Mouse (Mus musculus) spleen, postnatal 36 days (tissue): ENCODE measurements at regions not wholly inside any gene's neighbourhood (a gene's known extent, or its start where the extent isn't known, plus 50 kb on each side); places are given as distances from the start of the nearest gene placed in this dataset.
A peak's percentile ranks its signal among the peaks of the same experiment; 100 is the strongest.

Experiments used
- DNase-seq, 2 experiments: peaks; one replicate each; pipeline ENCODE4 v3.0.0; 2022; ENCODE audit warnings: low spot score in 2 of 2, mixed read lengths in 1 of 2

DNA sequence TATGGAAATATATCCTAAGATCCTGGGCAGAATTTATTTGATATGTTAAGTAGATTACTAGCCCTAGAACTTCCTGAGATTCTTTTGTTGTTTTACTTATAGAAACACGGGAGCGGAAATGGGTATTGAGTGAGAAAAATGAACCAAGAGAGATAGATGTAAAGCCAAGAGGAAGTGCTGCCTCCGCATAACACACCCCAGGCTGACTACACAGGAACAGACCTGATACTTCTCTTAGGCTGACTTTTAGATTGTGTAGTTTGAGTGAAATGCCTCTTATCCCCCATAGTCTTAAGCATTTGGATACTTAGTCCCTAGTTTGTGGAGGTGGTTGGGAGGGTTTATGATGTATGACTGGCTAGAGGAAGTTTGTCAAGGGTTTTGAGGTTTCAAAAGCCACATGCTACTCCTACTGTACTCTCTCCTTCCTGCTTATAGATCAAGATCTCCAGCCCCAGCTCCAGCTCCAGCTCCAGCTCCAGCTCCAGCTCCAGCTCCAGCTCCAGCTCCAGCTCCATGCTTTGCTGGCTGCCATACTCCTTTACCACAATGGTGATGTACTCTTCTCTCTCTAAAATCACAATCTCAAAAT lies 210.0 kb upstream of the Nrp1 start:
- peak; percentile 5 to 17 for DNase-seq

DNA sequence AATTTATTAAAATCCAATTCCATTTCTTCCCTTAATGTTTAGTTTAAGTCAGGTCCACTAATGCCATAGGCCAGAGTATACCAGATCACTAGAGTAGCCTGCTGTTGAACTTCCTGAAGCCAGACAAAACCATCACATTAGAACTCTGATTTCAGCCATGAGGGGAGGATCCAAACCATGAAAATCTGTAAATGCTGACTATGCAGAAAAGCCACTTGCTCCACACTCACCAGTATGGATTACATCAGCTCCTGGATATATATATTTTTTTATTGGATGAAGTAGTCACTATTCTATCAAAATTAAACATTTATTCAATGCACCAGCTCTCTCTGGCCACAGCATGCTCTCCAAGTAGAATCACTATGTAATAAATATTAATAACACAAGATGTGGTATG lies 202.8 kb upstream of the Nrp1 start:
- DNase-seq: no peak

DNA sequence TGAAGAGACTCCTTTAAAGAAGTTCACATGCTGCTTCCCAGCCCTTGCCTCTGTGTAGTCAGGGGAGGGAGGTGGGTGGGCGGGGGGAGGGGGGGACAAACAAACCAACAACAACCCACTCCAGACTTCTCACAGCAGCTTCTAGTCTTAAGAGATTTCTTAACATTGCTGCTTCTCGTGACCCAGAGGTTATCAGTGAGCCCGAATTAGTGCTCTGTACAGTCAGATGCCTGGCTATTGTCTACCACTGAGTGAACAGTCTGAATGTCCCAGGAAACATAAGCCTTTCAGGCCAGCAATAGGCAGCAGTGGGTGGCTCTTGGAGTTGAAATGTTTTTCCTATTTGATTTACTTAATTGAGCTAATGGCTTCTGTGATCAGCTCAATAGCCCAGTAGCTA lies 202.2 kb upstream of the Nrp1 start:
- DNase-seq: no peak

DNA sequence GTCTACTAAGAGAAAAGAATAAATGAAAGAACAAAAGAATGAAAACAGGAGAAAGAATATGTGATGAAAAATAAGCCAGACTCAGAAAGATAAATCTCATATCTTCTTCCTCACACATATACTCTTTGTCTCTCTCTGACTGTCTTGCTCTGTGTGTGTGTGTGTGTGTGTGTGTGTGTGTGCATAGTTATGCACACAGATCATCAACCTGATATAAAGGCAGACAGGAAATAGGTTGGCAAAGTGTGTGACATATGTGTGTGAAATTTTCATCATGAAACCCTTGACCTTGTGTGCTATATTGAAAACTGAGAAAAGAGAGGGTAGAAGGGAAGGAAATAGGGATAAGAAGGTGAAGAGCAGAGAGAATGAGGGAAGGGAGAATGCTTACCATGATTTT lies 195.5 kb upstream of the Nrp1 start:
- DNase-seq: no peak

DNA sequence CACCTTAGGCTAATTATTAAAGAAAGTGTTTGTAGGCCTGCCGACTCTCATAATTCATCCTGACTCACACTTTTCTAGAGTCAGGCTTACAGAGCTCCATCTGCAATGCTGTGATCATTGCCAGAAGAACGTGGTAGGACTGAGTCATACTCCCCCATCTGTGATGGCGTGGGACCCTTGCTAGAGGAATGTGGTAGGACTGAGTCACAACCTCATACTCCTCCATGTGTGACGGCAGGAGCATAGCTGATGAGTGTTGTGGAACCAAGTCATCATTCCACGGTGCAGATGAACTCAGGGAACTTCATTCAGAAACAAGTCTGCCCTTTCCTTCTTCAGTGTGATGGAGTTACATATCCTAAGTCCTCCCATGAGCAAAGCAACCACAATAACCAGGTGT lies 193.4 kb upstream of the Nrp1 start:
- DNase-seq: no peak

DNA sequence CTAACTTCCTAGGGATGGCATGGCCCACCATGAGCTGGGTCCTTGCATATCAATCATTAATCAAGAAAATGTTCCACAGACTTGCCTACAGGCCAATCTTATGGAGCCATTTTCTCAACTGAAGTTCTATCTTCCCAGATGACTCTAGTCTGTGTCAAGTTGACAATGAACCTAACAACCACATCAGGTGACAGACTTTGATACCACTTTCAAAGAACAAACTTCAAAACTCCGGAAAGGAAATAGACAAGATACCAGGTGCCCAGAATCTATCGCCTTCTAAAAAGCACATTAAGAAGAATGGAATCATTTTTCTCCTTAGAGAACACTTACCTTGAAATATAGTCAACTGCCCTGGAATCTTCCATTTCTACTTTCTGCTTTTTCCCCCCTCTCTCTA lies 192.8 kb upstream of the Nrp1 start:
- no peak for DNase-seq

DNA sequence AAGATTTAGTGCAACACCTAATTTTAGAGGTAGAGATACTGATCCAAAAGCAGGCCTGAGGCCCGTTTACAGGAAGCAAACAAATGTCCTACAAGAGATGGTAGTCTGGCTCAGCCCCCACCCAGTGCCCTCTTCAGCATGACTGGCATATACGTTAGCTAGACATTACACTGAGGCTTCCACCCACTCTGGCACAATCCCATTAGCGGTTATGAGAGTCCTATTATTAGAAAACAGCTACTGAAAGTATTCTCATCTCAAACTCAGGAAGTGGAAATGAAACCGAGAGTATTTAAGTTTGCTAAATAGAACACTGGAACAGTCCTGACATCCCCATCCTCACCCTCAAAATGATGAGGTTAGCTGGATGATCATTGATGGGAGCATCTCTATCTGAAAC lies 192.3 kb upstream of the Nrp1 start:
- DNase-seq: peak; percentile 2 to 19

DNA sequence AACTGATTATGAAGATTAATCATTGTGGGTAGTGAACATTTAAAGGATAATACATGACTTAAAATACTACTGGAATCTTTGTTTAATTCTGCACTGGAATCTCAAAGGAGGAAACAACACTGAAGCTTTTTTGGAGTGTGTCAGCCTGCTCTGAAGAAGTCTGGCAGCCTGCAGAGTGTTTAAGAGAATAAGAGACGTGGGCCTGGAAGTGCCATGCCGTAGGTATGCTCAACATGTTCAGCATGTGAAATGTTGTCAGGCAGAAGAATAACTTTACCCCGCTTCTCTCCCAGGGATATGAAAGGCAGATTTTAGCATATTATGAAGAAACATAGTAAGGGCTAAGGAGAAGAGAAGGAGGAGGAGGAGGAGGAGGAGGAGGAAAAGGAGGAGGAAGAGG lies 189.6 kb upstream of the Nrp1 start:
- no peak for DNase-seq

DNA sequence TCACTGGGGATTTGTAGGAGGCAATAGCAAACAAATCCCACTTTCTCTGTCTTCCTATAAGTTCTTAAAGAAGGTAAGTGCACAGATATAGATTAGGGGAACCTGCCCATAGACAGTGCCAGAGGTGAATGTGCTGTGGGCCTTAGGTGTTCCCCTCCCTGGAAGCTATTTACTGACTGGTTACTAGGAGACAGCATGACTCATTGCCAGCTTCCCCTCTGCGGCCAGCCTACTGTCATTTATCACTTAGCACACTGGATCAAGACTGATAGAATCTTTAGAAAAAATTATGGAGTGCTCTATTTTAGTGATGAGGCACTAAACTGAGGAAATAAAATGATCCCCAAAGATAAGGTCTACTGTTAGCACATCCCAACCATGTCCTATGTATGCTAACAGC lies 187.3 kb upstream of the Nrp1 start:
- no peak for DNase-seq

DNA sequence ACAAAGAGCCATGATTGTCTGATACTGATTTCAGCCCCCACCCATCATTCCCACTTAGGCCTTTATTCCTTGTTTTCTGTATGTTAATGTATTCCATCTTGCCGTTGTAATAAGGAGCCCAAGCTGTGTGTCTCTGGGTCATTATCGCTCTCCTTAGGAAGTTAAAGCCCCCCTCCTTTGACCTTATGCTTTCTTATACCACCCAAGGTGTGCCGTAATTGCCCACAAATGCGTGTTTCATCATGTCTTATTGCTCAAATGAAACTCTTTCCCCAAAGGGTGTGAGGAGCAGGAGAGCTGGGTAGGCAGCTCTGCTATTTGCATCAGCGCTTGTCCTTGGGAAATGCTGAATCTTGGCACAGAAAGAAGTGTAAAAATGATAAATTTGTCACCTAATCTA lies 178.2 kb upstream of the Nrp1 start:
- DNase-seq: no peak

DNA sequence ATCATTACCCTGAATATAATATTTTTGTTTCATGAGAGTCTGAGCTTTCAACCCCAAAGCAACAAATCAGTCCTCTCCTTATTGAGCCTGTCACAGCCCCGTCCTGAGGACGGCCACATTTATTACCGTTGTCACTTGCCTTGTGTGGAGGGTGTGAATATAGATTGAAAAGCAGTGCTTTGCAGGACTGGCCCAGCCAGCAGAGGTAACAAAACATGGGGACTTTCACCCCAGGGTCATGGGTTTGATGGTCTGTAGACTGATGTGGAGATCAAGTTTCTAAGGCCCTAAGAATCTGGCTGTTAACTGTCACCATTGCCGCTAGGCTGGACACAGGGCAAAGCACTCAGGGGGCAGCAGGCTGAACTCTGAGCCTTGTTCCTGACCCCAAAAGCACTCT lies 175.3 kb upstream of the Nrp1 start:
- no peak for DNase-seq

DNA sequence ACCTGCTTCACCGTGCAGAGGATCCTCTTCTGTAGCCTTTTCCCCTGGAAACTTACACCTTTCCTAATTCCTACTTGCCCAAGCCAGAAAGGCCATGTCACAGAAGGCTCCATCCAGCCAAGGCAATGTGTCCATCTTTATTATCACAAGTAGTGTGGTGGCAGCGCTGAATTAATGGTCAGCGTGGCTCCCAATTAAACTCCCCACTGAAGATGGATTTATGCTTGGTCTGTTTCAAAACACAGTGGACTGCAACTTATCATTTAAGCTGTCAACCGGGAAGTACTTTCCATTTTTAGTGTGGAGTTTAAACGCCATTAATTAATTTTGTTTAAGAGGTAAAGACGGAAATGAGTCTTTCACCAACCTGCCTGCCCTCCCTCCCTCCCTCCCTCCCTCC lies 170.1 kb upstream of the Nrp1 start:
- DNase-seq: no peak

DNA sequence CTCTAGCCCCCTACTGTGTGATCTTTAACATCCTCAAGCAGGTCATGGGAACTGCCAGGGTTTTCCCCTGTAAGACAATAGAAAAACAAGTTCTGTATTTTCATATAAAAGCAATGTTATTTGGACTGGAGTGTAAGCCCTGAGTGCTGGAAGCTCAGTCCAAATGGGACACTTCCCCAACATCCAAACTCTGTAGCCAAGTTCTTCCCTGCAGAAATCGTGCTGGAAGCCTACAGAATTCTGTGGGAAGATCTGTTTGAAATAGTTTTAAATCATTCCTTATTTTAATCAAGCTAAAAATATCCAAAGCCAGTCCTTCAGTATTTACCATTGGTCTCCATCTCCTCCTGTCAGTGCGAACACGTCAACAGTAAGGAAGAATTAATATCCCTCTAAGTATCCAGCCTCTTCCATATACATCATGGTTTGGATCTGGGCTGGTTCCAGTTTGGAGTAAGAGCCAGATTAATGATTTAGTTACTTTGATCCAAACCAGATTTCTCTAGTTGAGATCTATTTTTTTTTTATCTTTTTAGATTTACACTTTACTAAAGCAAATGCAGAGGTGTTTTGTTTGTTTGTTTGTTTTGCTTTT lies 165.0 kb upstream of the Nrp1 start:
- DNase-seq: no peak

DNA sequence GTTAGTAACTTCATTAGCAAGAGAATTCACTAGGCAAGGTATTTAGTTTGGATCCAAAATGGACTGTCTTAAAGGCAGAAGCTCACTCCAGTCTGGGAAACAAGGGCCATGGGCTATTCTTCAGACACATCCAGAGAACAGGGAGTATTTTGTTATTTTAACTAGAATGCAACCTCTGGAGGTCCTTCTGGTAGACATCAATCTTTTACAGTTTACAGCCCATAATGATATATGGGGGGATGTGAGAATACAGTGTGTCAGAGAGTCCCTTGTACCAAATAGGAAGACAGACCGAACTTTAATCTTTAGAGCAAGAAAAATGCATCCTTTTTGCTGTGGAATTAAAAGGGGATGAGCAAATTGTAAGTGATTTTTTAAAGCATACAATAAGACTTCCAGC lies 157.6 kb upstream of the Nrp1 start:
- no peak for DNase-seq

DNA sequence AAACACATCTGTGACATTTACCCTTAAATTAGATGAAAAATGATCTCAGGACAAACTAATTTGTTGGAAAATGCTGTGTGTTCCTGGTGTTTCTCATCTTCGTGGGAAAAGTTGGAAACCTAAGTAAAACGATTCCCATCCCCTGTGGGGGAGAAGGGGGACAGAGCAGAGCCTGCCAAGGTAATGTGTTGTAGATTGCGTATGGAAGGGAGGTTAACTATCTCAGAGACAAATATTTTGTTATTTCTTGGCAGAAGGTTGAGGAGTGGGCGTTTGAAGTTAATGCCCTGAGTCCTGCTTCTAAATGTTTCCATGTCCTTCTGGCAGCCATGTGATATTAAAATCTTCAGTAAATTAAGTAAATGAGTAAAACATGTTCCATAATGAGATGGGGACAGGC lies 156.8 kb upstream of the Nrp1 start:
- DNase-seq: no peak

DNA sequence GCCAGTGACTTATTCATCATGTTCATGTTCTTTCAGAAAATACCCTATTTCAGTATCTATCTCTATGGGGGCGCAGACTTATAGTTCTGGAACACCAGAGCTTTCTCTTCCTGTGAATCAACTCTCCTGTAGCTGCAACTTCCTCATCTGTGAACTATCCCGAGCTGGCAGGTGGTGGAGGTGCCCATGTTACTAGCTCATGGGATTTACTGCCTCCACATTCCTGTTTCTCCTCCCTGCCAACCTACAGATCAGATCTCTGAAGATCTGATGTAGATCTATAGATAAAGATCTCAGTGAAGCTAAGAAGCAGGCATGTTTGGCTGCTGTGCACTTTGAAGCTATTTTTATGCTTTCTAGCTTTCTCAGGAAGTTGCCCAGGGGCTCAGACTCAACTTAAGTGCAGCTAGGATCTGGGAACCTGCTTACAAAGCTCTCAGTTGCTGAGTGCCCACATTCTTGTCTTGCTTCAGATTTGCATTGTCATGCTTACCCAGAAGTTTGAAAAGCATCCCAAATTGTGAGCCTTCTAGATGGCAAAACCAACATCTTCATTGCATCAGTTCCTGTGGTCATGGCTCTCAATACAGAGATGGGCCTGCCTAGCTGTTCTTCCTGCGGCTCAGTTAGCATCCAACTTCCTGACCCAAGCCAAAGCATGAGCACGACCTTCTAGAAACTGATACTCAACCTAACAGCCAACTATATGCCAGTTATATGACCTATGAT lies 156.1 kb upstream of the Nrp1 start:
- DNase-seq: peak in 1 of 2 experiments; percentile 10

DNA sequence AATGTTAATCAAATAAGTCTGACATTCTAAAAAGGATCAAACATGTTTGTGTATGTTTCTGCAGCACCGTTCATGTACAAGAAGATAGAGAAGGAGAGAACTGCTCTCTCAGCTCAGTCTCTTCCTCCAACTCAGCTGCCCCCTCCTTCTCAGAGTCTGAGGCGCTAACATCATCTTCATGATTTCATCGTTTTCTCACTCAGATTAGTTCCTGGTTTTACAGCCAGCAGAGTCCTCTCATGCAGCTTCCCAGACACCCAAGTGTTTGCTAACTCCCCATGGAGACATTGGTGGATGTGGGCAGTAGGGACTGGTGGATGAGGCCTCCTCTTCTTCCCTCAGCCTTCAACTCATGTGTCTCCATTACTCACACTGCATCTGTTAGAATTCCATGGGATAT lies 153.6 kb upstream of the Nrp1 start:
- no peak for DNase-seq

DNA sequence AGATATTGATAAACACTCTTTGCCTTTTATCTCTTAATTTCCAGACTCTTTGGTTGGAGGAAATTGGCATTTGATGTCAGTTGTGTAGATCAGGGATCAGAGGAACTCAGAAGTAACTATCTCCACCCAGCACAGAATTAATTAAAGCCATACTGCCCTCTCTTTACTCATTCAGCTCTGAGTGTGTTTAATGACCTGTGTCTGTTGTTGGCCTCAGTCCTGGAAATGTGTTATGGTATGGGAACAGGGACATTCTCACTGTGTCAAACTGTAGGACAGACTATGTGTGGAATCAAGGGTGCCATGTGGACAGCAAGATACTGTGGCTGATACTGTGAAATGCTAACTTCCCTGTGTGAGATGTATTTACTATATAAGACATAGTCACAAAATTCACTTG lies 151.3 kb upstream of the Nrp1 start:
- no peak for DNase-seq

DNA sequence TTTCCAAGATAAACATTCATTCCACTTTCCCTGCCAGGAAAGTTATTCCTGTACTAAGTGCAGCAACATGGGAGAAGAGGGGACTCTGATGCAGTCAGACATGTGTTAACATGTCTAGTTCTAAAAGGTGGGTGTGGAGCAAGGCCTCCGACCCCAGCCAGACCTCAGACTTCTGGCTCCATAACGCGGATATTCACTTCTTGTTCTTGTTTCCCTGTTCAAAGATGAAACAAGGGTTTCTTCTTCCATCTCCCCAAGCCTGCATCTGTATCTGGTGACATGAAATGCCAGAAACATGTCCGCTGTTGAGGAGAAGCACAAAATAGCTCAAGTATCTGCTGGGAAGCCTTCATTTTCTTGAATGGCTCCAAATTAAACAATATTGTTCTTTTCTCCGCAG lies 147.6 kb upstream of the Nrp1 start:
- DNase-seq: no peak

DNA sequence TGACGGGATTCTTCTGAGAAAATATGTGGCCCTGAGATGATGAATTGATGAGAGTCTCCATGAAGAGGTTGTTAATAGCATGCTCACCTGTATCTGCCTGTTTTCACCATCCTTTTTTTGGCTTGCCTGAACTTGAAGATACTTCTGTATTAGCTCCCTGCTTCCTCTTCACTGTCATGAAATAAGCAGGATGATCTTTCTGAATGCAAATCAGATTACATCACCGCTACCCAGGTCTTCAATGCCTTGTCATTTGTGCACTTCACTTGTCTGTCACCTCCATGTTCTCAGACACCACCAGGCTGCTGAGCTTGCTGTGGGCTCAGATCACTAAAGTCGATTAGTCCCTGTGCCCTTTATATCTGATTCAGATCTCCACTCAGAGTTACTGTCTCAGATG lies 146.2 kb upstream of the Nrp1 start:
- no peak for DNase-seq

DNA sequence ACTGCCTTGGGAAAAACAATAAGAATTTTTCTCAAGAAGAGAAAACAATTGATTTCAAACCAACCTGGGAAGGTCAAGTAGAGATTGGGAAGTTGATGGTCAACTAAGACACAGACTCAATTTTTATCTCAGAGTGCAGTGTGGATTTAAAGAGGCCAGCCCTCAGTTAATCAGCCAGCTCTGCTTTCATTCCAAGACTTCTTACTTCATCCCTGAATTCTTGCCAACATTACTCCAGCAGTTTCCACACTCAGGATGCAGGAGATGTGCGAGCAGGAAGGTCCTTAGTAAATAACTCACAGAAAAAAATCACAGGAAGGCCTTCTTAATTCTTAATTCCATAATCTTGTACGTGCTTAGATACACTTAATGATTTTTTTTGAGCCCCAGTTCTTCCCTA lies 144.1 kb upstream of the Nrp1 start:
- no peak for DNase-seq

DNA sequence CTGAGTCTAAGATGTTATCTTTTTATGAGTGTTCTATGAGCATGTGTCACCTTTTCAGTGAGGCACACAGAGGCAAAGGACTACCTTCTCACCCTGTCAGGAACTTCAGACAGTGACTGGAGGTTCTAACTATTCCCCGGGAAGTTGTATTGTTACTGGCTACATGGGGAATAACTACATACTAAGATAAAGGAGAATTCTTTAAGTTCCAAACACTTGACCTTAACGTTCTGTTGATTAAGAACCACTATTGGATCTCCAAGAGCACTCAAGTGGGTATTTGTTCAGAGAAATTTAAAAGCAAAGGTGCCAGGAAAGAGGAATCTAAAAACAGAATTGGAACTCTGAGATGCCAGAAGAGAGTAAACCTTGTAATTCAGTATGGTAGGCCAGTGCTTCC lies 139.5 kb upstream of the Nrp1 start:
- DNase-seq: no peak

DNA sequence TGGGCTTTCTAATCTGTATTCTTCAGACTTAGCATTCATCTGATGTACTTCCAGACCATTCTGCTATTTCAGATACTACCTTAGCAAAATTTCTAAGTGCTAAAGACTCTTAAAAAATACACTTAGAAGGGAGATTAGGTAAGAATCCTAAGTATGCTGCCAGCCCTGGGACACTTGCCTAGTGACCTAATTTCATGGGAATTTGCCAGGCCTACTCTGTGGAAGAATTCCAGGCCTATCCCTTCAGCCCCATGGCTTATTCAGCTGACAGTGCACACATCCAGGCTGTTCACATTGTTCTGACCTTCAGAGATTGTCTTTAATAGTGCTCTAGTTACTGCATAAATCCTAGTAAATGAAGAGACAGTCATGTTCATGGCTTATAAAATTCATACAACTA lies 138.9 kb upstream of the Nrp1 start:
- no peak for DNase-seq

DNA sequence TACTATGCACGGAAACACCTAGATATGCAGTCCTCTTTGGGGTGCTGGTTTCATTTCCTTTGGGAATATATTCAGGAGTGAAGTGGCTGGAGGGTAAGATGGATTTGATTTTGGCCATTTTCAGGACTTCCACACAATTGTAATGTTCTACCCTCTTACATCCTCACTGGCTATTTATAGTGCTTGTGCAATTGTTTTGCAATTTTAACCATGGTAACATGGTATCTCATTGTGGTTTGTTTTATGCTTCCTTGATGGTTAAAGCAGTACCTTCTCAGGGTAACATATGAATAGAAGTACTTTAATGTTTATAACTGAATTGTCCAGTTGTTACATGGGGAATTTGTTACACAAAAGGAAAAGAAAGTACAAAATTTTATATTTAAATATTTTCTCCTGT lies 135.3 kb upstream of the Nrp1 start:
- DNase-seq: no peak
